In the genomic region with DNA sequence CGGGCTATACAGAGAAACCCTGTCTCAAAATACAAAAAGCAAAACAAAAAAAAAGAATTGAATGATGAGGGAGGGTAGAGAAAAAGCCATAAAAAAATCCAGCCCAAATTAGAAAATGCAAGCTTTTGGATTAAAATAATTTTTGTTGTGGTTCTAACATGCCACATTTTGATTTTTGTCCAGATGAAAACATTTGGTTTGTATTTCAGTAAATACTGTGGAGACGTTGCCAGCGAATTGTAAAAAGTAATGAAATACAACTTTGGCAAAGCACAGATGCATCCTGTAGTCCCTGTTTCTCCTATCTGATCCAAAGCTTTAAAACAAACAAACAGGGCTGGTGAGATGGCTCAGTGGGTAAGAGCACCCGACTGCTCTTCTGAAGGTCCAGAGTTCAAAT, we compare ENCODE assay signal across 17 mouse cellular contexts.
DNase-seq lines count a peak whose midpoint lies in the region; ATAC-seq lines count a peak whose summit lies in the region.
"Had no signal": no experiment of that assay in that cellular context is flagged by ENCODE, and none has a peak within 500 bp of the region (broad histone marks: within the 10 kb centered on the region; RNA-seq: fewer than 3 reads in every experiment).

No protein-coding gene starts in this region.

- H3K27me3 ChIP-seq in heart, embryonic 15.5 days: no peaks in the 10 kb centered on the region
- H3K27me3 ChIP-seq in heart, embryonic 12.5 days (replicated peaks): no peaks in the 10 kb centered on the region
- H3K27me3 ChIP-seq in embryonic facial prominence, embryonic 15.5 days: no peaks in the 10 kb centered on the region
- H3K27me3 ChIP-seq: forebrain, embryonic 12.5 days; hindbrain, embryonic 13.5 days had no signal

- 89% methylated on average over 4 of the region's 4 CpGs for WGBS in heart, embryonic 15.5 days
- 87% methylated on average over 4 of the region's 4 CpGs for WGBS in heart, embryonic 12.5 days
- WGBS in embryonic facial prominence, embryonic 15.5 days: 39% methylated on average over 4 of the region's 4 CpGs

- peaks cover 28% of the 10 kb centered on the region for H3K4me1 ChIP-seq in heart, embryonic 15.5 days (replicated peaks)
- H3K4me1 ChIP-seq in heart, embryonic 12.5 days (replicated peaks): peaks cover 29% of the 10 kb centered on the region
- peaks cover 15% of the 10 kb centered on the region for H3K4me1 ChIP-seq in embryonic facial prominence, embryonic 15.5 days

- ATAC-seq in heart, embryonic 15.5 days (replicated peaks; ENCODE audit: insufficient number of reproducible peaks, insufficient read depth, low FRiP score, low read depth): no peak
- ATAC-seq in heart, embryonic 12.5 days (ENCODE audit: insufficient number of reproducible peaks, low FRiP score): no peak
- no peak for ATAC-seq in embryonic facial prominence, embryonic 15.5 days (ENCODE audit: insufficient number of reproducible peaks, low FRiP score, low TSS enrichment, low read depth)
- ATAC-seq: forebrain, embryonic 16.5 days; hindbrain, postnatal 0 days had no signal

- H3K4me3 ChIP-seq in heart, embryonic 15.5 days: no peak overlapping the region
- no peak overlapping the region for H3K4me3 ChIP-seq in heart, embryonic 12.5 days
- H3K4me3 ChIP-seq in embryonic facial prominence, embryonic 15.5 days (replicated peaks): no peak overlapping the region
- H3K4me3 ChIP-seq: forebrain, embryonic 12.5 days; hindbrain, embryonic 13.5 days had no signal

- H3K4me2 ChIP-seq in heart, embryonic 15.5 days: no peak overlapping the region
- H3K4me2 ChIP-seq in heart, embryonic 12.5 days: no peak overlapping the region
- no peak overlapping the region for H3K4me2 ChIP-seq in embryonic facial prominence, embryonic 15.5 days (replicated peaks)
- H3K4me2 ChIP-seq: forebrain, embryonic 12.5 days; hindbrain, embryonic 13.5 days had no signal

- peak overlapping the region; percentile 37; the same call in 1 of the 2 replicates for H3K27ac ChIP-seq in heart, embryonic 15.5 days
- H3K27ac ChIP-seq in heart, embryonic 12.5 days (ENCODE audit: poor library complexity, severe bottlenecking): no peak overlapping the region
- H3K27ac ChIP-seq in embryonic facial prominence, embryonic 15.5 days (replicated peaks): peak overlapping the region; percentile 60; the same call in 1 of the 2 replicates
- H3K27ac ChIP-seq: forebrain, embryonic 12.5 days; hindbrain, embryonic 13.5 days; hindbrain, postnatal 0 days had no signal

- no peaks in the 10 kb centered on the region; the same call in 1 of the 2 replicates for H3K36me3 ChIP-seq in heart, embryonic 15.5 days
- H3K36me3 ChIP-seq in heart, embryonic 12.5 days: 0 out of 2 replicates have a peak, but pooled peaks cover 5% of the 10 kb centered on the region
- H3K36me3 ChIP-seq in embryonic facial prominence, embryonic 15.5 days: peaks cover 2% of the 10 kb centered on the region; the same call in 1 of the 2 replicates
- H3K36me3 ChIP-seq: forebrain, embryonic 12.5 days had no signal

- DNase-seq in kidney, postnatal 14 days: peak; percentile 37
- no peak for DNase-seq in kidney, postnatal 10 days
- peak; percentile 20 for DNase-seq in adipocyte (ENCODE audit: low spot score)
- DNase-seq in urinary bladder, postnatal 4 days (ENCODE audit: low spot score in 2 of 2): no peak
- DNase-seq: adrenal gland, postnatal 10 days; cerebellum, adult 11 months; cerebellum, adult 9-10 months; cerebellum, postnatal 36 days; gastrocnemius, postnatal 10 days; kidney, adult 11 months had no signal

- H3K9me3 ChIP-seq in heart, embryonic 15.5 days (replicated peaks): no peaks in the 10 kb centered on the region
- no peaks in the 10 kb centered on the region for H3K9me3 ChIP-seq in heart, embryonic 12.5 days (replicated peaks)
- H3K9me3 ChIP-seq in embryonic facial prominence, embryonic 15.5 days (replicated peaks): no peaks in the 10 kb centered on the region
- H3K9me3 ChIP-seq: forebrain, embryonic 12.5 days; hindbrain, embryonic 13.5 days had no signal

- no peak overlapping the region for H3K9ac ChIP-seq in heart, embryonic 15.5 days
- H3K9ac ChIP-seq in heart, embryonic 12.5 days: no peak overlapping the region
- no peak overlapping the region for H3K9ac ChIP-seq in embryonic facial prominence, embryonic 15.5 days
- H3K9ac ChIP-seq: forebrain, embryonic 12.5 days; hindbrain, embryonic 13.5 days had no signal

Comparison
In these comparisons a context has a peak if more than half of its experiments do, and no peak if none do; other contexts are left out.
1. DNase-seq: peak in kidney, postnatal 14 days (single experiment) and adipocyte (single experiment); none in kidney, postnatal 10 days (single experiment) and urinary bladder, postnatal 4 days (0 of 2).